Mouse (Mus musculus): ENCODE results near the gene Olfr1512.

DNA sequence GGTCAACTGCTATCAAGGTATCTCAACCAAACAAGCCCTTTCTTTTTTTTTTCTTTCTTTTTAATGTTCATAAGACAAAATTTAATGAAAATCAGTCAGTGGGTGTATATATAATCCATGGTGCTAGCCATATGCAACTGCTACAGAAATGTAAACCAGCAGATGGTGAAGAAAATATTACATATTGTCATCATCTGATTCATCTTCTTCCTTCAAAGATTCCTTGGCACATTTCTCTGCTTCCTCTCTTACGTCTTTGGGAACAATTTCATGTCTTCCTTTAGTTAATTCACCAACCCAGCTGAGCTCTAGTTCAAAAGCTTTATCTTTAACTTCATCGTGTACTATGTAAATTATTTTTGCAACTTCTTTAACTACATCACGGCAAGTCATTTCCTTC is 10.2 kb downstream of the Olfr1512 start:
- TF ChIP-seq GATA1 (IDR thresholded peaks at IDR 0.05; ENCODE audit: borderline replicate concordance, low read length): no peak
- no peak for TF ChIP-seq FLI1 (IDR thresholded peaks at IDR 0.05; ENCODE audit: low read length)
